Mouse (Mus musculus) right cerebral cortex, adult 18-20 months (tissue): ENCODE measurements around the gene Unc79.

Source experiments
- DNase-seq: peaks from one replicate; pipeline ENCODE4 v3.0.0; 2022; ENCODE audit warnings: mixed read lengths

The Unc79 gene

GRCm38 (mm10) chr12:103129395-103130248 lies 181.0 kb downstream of the Unc79 start:
- no peak for DNase-seq

GRCm38 (mm10) chr12:103131419-103131818 lies 182.8 kb downstream of the Unc79 start:
- no peak for DNase-seq

- peak; percentile 23 for DNase-seq
Measured at GRCm38 (mm10) chr12:103142550-103143010, 193.9 kb downstream of the Unc79 start.

- DNase-seq = peak; percentile 52
Measured at GRCm38 (mm10) chr12:103143798-103144565, 195.3 kb downstream of the Unc79 start.

GRCm38 (mm10) chr12:103150247-103150646 lies 201.6 kb downstream of the Unc79 start:
- no peak for DNase-seq

GRCm38 (mm10) chr12:103154927-103155326 lies 206.3 kb downstream of the Unc79 start:
- DNase-seq = no peak

- DNase-seq = no peak
Measured at GRCm38 (mm10) chr12:103155406-103155805, 206.7 kb downstream of the Unc79 start.

- DNase-seq = no peak
Measured at GRCm38 (mm10) chr12:103157129-103157910, 208.7 kb downstream of the Unc79 start.

GRCm38 (mm10) chr12:103159016-103159415 lies 210.4 kb downstream of the Unc79 start:
- peak; percentile 55 for DNase-seq

GRCm38 (mm10) chr12:103160721-103161120 lies 212.1 kb downstream of the Unc79 start:
- no peak for DNase-seq

- DNase-seq = no peak
Measured at GRCm38 (mm10) chr12:103163596-103163995, 214.9 kb downstream of the Unc79 start.

GRCm38 (mm10) chr12:103164101-103165030 lies 215.7 kb downstream of the Unc79 start:
- no peak for DNase-seq

- DNase-seq = no peak
Measured at GRCm38 (mm10) chr12:103168892-103169291, 220.2 kb downstream of the Unc79 start.

- DNase-seq = no peak
Measured at GRCm38 (mm10) chr12:103183057-103183456, 234.4 kb downstream of the Unc79 start.

GRCm38 (mm10) chr12:103187020-103187419 lies 238.4 kb downstream of the Unc79 start:
- DNase-seq = no peak

- no peak for DNase-seq
Measured at GRCm38 (mm10) chr12:103188223-103188622, 239.6 kb downstream of the Unc79 start.

GRCm38 (mm10) chr12:103189771-103190170 lies 241.1 kb downstream of the Unc79 start:
- peak; percentile 84 for DNase-seq

- DNase-seq = no peak
Measured at GRCm38 (mm10) chr12:103192996-103193395, 244.3 kb downstream of the Unc79 start.

- peak; percentile 14 for DNase-seq
Measured at GRCm38 (mm10) chr12:103202592-103203544, 254.2 kb downstream of the Unc79 start.

GRCm38 (mm10) chr12:103205561-103205960 lies 256.9 kb downstream of the Unc79 start:
- peak; percentile 32 for DNase-seq

- no peak for DNase-seq
Measured at GRCm38 (mm10) chr12:103209581-103209980, 260.9 kb downstream of the Unc79 start.
